8 mouse cellular contexts compared by ENCODE assay signal in the genomic region with DNA sequence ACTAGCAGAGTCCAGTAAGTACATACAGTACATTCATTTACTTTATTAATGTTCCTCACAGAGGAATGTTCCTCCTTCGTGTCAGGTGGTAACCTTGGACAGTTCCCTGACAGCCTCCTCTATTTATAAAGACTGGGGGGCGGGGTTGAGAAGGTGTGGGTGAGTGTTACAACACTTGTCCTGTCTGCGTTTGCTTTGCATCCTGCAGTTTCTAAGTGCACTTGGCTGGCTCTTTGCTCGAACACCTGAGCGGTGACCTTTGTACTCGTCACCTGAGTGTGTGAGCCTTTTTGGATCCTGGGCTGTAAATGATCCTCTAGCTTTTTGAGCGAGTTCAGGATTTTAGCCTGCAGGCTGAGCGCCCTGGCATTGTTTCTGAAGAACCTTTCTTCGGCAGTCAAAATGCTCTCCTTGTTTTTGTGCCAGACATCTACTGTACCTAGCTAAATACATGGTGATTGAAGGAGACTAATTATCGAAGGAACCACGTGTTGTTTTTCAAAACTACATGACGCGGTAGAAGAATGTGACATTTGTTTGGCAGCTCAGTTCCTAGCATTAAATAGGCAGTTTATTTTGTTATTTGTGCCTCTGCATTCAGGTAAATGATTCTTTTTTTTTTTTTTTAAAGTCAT. TPM values are rescaled to one million over a fixed set of nuclear protein-coding genes. Genes with fewer than 3 reads are reported as not detected.
DNase-seq lines count a peak whose midpoint lies in the region; ATAC-seq and TF ChIP-seq lines count a peak whose summit lies in the region.

No protein-coding gene starts in this region.

- DNase-seq in urinary bladder, postnatal 25 days (ENCODE audit: low spot score) = peak; percentile 17
- DNase-seq in urinary bladder, adult 2 months (ENCODE audit: low spot score) = no peak
- peak; percentile 24 to 38 for DNase-seq in cerebellum, postnatal 10 days
- peak; percentile 52 to 58 for DNase-seq in heart, adult 9 months (ENCODE audit: low spot score in 2 of 2)
- DNase-seq in kidney, adult 8-10 months = peak; percentile 92 to 93
- no peak for DNase-seq in layer of hippocampus, postnatal 14 days (ENCODE audit: low spot score in 2 of 2)

- peaks cover 21% of the 10 kb centered on the region for H3K4me1 ChIP-seq in lung, embryonic 16.5 days (replicated peaks; ENCODE audit: control insufficient read depth, insufficient read depth, low read length)
- H3K4me1 ChIP-seq in small intestine, adult 2 months (ENCODE audit: control insufficient read depth, insufficient read depth, insufficient read length, low read length) = peaks cover 2% of the 10 kb centered on the region; the same call in 1 of the 2 replicates

- peak overlapping the region; percentile 98 for H3K4me3 ChIP-seq in lung, embryonic 16.5 days (ENCODE audit: low read length)
- H3K4me3 ChIP-seq in small intestine, adult 2 months (ENCODE audit: low read depth, low read length) = peak overlapping the region; percentile 72

- no peaks in the 10 kb centered on the region for H3K9me3 ChIP-seq in lung, embryonic 16.5 days (ENCODE audit: control insufficient read depth, low read length)

- peak overlapping the region; percentile 74 for H3K4me2 ChIP-seq in lung, embryonic 16.5 days (ENCODE audit: low read depth, low read length)

- H3K9ac ChIP-seq in lung, embryonic 16.5 days (ENCODE audit: low read length) = peak overlapping the region; percentile 19; the same call in 1 of the 2 replicates

- 22% methylated on average over 13 of the region's 13 CpGs for WGBS in lung, embryonic 16.5 days
- WGBS in small intestine, adult 2 months = 9% methylated on average over 13 of the region's 13 CpGs

- TF ChIP-seq CTCF in small intestine, adult 2 months (IDR thresholded peaks at IDR 0.05; ENCODE audit: extremely low read depth, insufficient read length, insufficient replicate concordance, low read depth, low read length) = no peak

- TF ChIP-seq POLR2A in small intestine, adult 2 months (IDR thresholded peaks at IDR 0.05; ENCODE audit: low read depth, low read length) = peak; percentile 35; the same call in 1 of the 2 replicates

- ATAC-seq in lung, embryonic 16.5 days (ENCODE audit: low read depth) = no peak

- H3K27ac ChIP-seq in lung, embryonic 16.5 days (ENCODE audit: low read length) = no peak overlapping the region
- peak overlapping the region; percentile 90 for H3K27ac ChIP-seq in small intestine, adult 2 months (ENCODE audit: insufficient read depth, low read depth, low read length)

- H3K36me3 ChIP-seq in lung, embryonic 16.5 days (ENCODE audit: control insufficient read depth, insufficient read depth, low read length) = no peaks in the 10 kb centered on the region
- H3K36me3 ChIP-seq in small intestine, adult 2 months (ENCODE audit: control insufficient read depth, insufficient read depth, low read length) = no peaks in the 10 kb centered on the region

- H3K27me3 ChIP-seq in lung, embryonic 16.5 days (ENCODE audit: control insufficient read depth, insufficient read depth, low read depth, low read length) = no peaks in the 10 kb centered on the region
- no peaks in the 10 kb centered on the region for H3K27me3 ChIP-seq in small intestine, adult 2 months (ENCODE audit: control insufficient read depth, insufficient read depth, low read length)

RNA-seq across cellular contexts. Expression of gene Spag9, which starts 1.4 kb away (rescaled TPM):
- 42.1 and 42.9 TPM in 2 replicates for polyA plus RNA-seq in urinary bladder, adult 2 months (2012; rRNA removed)
- polyA plus RNA-seq in lung, embryonic 16.5 days (2015; fragmentation: Nextera tagmentation; extraction: Ambion mirVana) = 35.0 and 36.2 TPM in 2 replicates
- polyA plus RNA-seq in small intestine, adult 2 months (2012; rRNA removed) = 20.5 and 32.4 TPM in 2 replicates
- 100 to 1,000 TPM; 218 to 238 TPM for total RNA-seq in layer of hippocampus, postnatal 14 days (2021)

RNA-seq across cellular contexts. Expression of gene Nme1, which starts 28.9 kb away (rescaled TPM):
- polyA plus RNA-seq in urinary bladder, adult 2 months (2012; rRNA removed) = 44.7 and 65.0 TPM in 2 replicates
- polyA plus RNA-seq in lung, embryonic 16.5 days (2015; fragmentation: Nextera tagmentation; extraction: Ambion mirVana) = 100 and 105 TPM in 2 replicates
- polyA plus RNA-seq in small intestine, adult 2 months (2012; rRNA removed) = 43.7 and 50.1 TPM in 2 replicates
- total RNA-seq in layer of hippocampus, postnatal 14 days (2021) = 10 to 100 TPM; 87.7 to 92.8 TPM

RNA-seq across cellular contexts. Expression of gene Gm20390, which starts 29.2 kb away (rescaled TPM):
- 49.4 and 49.9 TPM in 2 replicates for polyA plus RNA-seq in urinary bladder, adult 2 months (2012; rRNA removed)
- polyA plus RNA-seq in lung, embryonic 16.5 days (2015; fragmentation: Nextera tagmentation; extraction: Ambion mirVana) = 289 and 314 TPM in 2 replicates
- polyA plus RNA-seq in small intestine, adult 2 months (2012; rRNA removed) = 6.9 and 8.5 TPM in 2 replicates
- 100 to 1,000 TPM; 125 to 129 TPM for total RNA-seq in layer of hippocampus, postnatal 14 days (2021)

RNA-seq across cellular contexts. Expression of gene Nme2, which starts 41.2 kb away (rescaled TPM):
- polyA plus RNA-seq in urinary bladder, adult 2 months (2012; rRNA removed) = 209 and 211 TPM in 2 replicates
- polyA plus RNA-seq in lung, embryonic 16.5 days (2015; fragmentation: Nextera tagmentation; extraction: Ambion mirVana) = 250 and 276 TPM in 2 replicates
- polyA plus RNA-seq in small intestine, adult 2 months (2012; rRNA removed) = 104 and 114 TPM in 2 replicates
- 100 to 1,000 TPM; 147 to 156 TPM for total RNA-seq in layer of hippocampus, postnatal 14 days (2021)

Comparison
In these comparisons a context has a peak if more than half of its experiments do, and no peak if none do; other contexts are left out.
1. DNase-seq: peak in urinary bladder, postnatal 25 days (single experiment), cerebellum, postnatal 10 days (2 of 2), heart, adult 9 months (2 of 2) and kidney, adult 8-10 months (2 of 2); none in urinary bladder, adult 2 months (single experiment) and layer of hippocampus, postnatal 14 days (0 of 2).